Mouse (Mus musculus) lung, embryonic 16.5 days (tissue): Measurements from ENCODE around the gene 1700003E16Rik. TPM values are rescaled to one million over a fixed set of nuclear protein-coding genes. Genes with fewer than 3 reads are reported as not detected.

Experiments used
- ATAC-seq: fragments of 200-750 bp; cut with Nextera tagmentation; 2 replicates; pipeline ENCODE4 v1.8.0; 2017; ENCODE audit warnings: low read depth, mild to moderate bottlenecking, moderate library complexity
- H3K27ac ChIP-seq: fragments of 300-500 bp; sonication (generic); 2 replicates; pipeline ENCODE4 v1.5.1; 2014; ENCODE audit warnings: mild to moderate bottlenecking, control low read depth, low read length
- H3K27me3 ChIP-seq: fragments of 300-500 bp; sonication (generic); 2 replicates; pipeline ENCODE4 v1.6.1; 2014; ENCODE audit warnings: low read depth, low read length, mixed read lengths; ENCODE audit not compliant: control insufficient read depth, insufficient read depth
- H3K36me3 ChIP-seq: fragments of 300-500 bp; sonication (generic); 2 replicates; pipeline ENCODE4 v1.6.1; 2014; ENCODE audit warnings: low read length; ENCODE audit not compliant: control insufficient read depth, insufficient read depth
- H3K4me1 ChIP-seq: fragments of 300-500 bp; sonication (generic); replicated peaks from 2 replicates; pipeline ENCODE4 v1.6.1; 2014; ENCODE audit warnings: low read length, mixed read lengths; ENCODE audit not compliant: control insufficient read depth, insufficient read depth
- H3K4me2 ChIP-seq: fragments of 300-500 bp; sonication (generic); 2 replicates; pipeline ENCODE4 v1.6.1; 2014; ENCODE audit warnings: low read depth, low read length, control low read depth
- H3K4me3 ChIP-seq: fragments of 300-500 bp; sonication (generic); 2 replicates; pipeline ENCODE4 v1.5.1; 2014; ENCODE audit warnings: mild to moderate bottlenecking, low read length, control low read depth
- H3K9ac ChIP-seq: fragments of 300-500 bp; sonication (generic); 2 replicates; pipeline ENCODE4 v1.6.1; 2014; ENCODE audit warnings: low read length, control low read depth
- H3K9me3 ChIP-seq: fragments of 300-500 bp; sonication (generic); 2 replicates; pipeline ENCODE4 v1.6.1; 2016; ENCODE audit warnings: low read length; ENCODE audit not compliant: control insufficient read depth
- WGBS: fragments of 180-500 bp; shearing (Covaris S2); extraction: QIAGEN DNeasy Blood & Tissue Kit; methylation state at CpG from one replicate; pipeline ENCODE4 v1.1.7; 2014; 5-methylcytosine and 5-hydroxymethylcytosine counted together
- polyA plus RNA-seq: library from polyadenylated mRNA; unstranded; fragments of >200 nt; fragmentation: Nextera tagmentation; extraction: Ambion mirVana; gene quantifications from 2 replicates; pipeline ENCODE4 v1.2.1, GENCODE M21; 2015

Gene 1700003E16Rik
- polyA plus RNA-seq, 1 experiment from 2014 or later, result 11.9 TPM

GRCm38 (mm10) chr6:83136291-83136880, 19.8 kb upstream of the 1700003E16Rik start:
- H3K27ac ChIP-seq, result peak overlapping the region; percentile 100
- H3K27me3 ChIP-seq, result no peaks in the 10 kb centered on the region
- H3K9me3 ChIP-seq, result no peaks in the 10 kb centered on the region
- ATAC-seq, result no peak
- H3K9ac ChIP-seq, result peak overlapping the region; percentile 89
- H3K4me2 ChIP-seq, result peak overlapping the region; percentile 85
- no peaks in the 10 kb centered on the region; the same call in 1 of the 2 replicates for H3K36me3 ChIP-seq
- H3K4me3 ChIP-seq, result peak overlapping the region; percentile 63
- 13% methylated on average over 5 of the region's 5 CpGs for WGBS
- H3K4me1 ChIP-seq, result peaks cover 30% of the 10 kb centered on the region

GRCm38 (mm10) chr6:83136881-83137575, 19.2 kb upstream of the 1700003E16Rik start:
- H3K9ac ChIP-seq, result peak overlapping the region; percentile 89
- no peaks in the 10 kb centered on the region for H3K27me3 ChIP-seq
- H3K4me3 ChIP-seq, result peak overlapping the region; percentile 63
- WGBS, result under 1% methylated on average over 26 of the region's 26 CpGs
- peak overlapping the region; percentile 100 for H3K27ac ChIP-seq
- ATAC-seq, result peak; percentile 88
- peaks cover 33% of the 10 kb centered on the region for H3K4me1 ChIP-seq
- peak overlapping the region; percentile 85 for H3K4me2 ChIP-seq
- H3K36me3 ChIP-seq, result no peaks in the 10 kb centered on the region; the same call in 1 of the 2 replicates
- H3K9me3 ChIP-seq, result no peaks in the 10 kb centered on the region

- H3K9ac ChIP-seq, result peak overlapping the region; percentile 89
- peak overlapping the region; percentile 63 for H3K4me3 ChIP-seq
- H3K9me3 ChIP-seq, result no peaks in the 10 kb centered on the region
- peaks cover 39% of the 10 kb centered on the region for H3K4me1 ChIP-seq
- peak overlapping the region; percentile 100 for H3K27ac ChIP-seq
- WGBS, result under 1% methylated on average over 12 of the region's 12 CpGs
- no peaks in the 10 kb centered on the region; the same call in 1 of the 2 replicates for H3K36me3 ChIP-seq
- H3K27me3 ChIP-seq, result no peaks in the 10 kb centered on the region
- peak; percentile 89 for ATAC-seq
- peak overlapping the region; percentile 85 for H3K4me2 ChIP-seq
These were observed 18.6 kb upstream of the 1700003E16Rik start for GRCm38 (mm10) chr6:83137576-83137950.

DNA sequence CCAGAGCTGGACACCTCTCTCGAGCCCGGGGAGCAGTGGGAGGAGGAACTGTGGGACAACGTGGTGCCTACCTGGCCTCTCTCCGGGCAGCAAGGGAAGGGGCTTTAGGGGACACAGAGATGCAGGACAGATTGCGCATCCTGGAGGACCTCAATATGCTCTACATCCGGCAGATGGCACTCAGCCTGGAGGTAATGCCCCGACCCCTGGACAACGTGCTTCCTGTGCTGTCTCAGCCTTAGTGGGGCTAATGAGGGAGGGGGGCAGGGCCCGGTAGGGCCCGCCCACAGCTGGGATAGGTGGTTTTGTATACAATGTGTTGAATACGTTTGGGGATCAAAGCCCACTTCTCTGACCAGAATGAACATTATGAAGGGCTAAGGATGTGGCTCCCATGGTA, 18.1 kb upstream of the 1700003E16Rik start:
- peak; percentile 19; the same call in 1 of the 2 replicates for ATAC-seq

GRCm38 (mm10) chr6:83140044-83140443, 16.2 kb upstream of the 1700003E16Rik start:
- Histone ChIP-seq H3K4me3 (no peak overlapping the region), H3K9ac (no peak overlapping the region), H3K4me1 (peaks cover 36% of the 10 kb centered on the region), H3K4me2 (no peak overlapping the region), H3K27me3 (no peaks in the 10 kb centered on the region), H3K27ac (no peak overlapping the region), H3K9me3 (no peaks in the 10 kb centered on the region), H3K36me3 (no peaks in the 10 kb centered on the region; the same call in 1 of the 2 replicates)
- WGBS, result 89% methylated on average over 8 of the region's 8 CpGs
- no peak for ATAC-seq

More for the DNA sequence above, 18.1 kb upstream of the 1700003E16Rik start:
- Histone ChIP-seq H3K36me3 (no peaks in the 10 kb centered on the region; the same call in 1 of the 2 replicates), H3K27me3 (no peaks in the 10 kb centered on the region), H3K9me3 (no peaks in the 10 kb centered on the region), H3K9ac (peak overlapping the region; percentile 89), H3K4me2 (peak overlapping the region; percentile 85), H3K27ac (peak overlapping the region; percentile 100), H3K4me1 (peaks cover 39% of the 10 kb centered on the region), H3K4me3 (peak overlapping the region; percentile 63)
- under 1% methylated on average over 11 of the region's 11 CpGs for WGBS

- no peak overlapping the region; the same call in 1 of the 2 replicates for H3K4me3 ChIP-seq
- H3K4me1 ChIP-seq, result peaks cover 25% of the 10 kb centered on the region
- H3K9ac ChIP-seq, result peak overlapping the region; percentile 64
- WGBS, result 41% methylated on average over 4 of the region's 4 CpGs
- H3K9me3 ChIP-seq, result no peaks in the 10 kb centered on the region
- ATAC-seq, result no peak
- peak overlapping the region; percentile 51 for H3K4me2 ChIP-seq
- no peak overlapping the region; the same call in 1 of the 2 replicates for H3K27ac ChIP-seq
- H3K36me3 ChIP-seq, result peaks cover 3% of the 10 kb centered on the region
- no peaks in the 10 kb centered on the region for H3K27me3 ChIP-seq
These were observed 14.6 kb upstream of the 1700003E16Rik start for GRCm38 (mm10) chr6:83141636-83142035.

GRCm38 (mm10) chr6:83142211-83142731, 13.9 kb upstream of the 1700003E16Rik start:
- peak overlapping the region; percentile 64 for H3K9ac ChIP-seq
- no peak overlapping the region for H3K27ac ChIP-seq
- no peaks in the 10 kb centered on the region for H3K27me3 ChIP-seq
- peak overlapping the region; percentile 51 for H3K4me2 ChIP-seq
- H3K4me1 ChIP-seq, result peaks cover 25% of the 10 kb centered on the region
- H3K36me3 ChIP-seq, result peaks cover 6% of the 10 kb centered on the region
- H3K4me3 ChIP-seq, result peak overlapping the region; percentile 23
- H3K9me3 ChIP-seq, result no peaks in the 10 kb centered on the region
- ATAC-seq, result no peak
- 12% methylated on average over 41 of the region's 41 CpGs for WGBS

- H3K9me3 ChIP-seq, result no peaks in the 10 kb centered on the region
- no peak for ATAC-seq
- H3K4me1 ChIP-seq, result peaks cover 22% of the 10 kb centered on the region
- WGBS, result 61% methylated on average over 11 of the region's 11 CpGs
- H3K27me3 ChIP-seq, result no peaks in the 10 kb centered on the region
- peaks cover 8% of the 10 kb centered on the region for H3K36me3 ChIP-seq
- H3K4me3 ChIP-seq, result no peak overlapping the region
- H3K9ac ChIP-seq, result no peak overlapping the region
- H3K4me2 ChIP-seq, result no peak overlapping the region
- H3K27ac ChIP-seq, result no peak overlapping the region
These were observed 13.3 kb upstream of the 1700003E16Rik start for GRCm38 (mm10) chr6:83142886-83143285.

- 64% methylated on average over 2 of the region's 2 CpGs for WGBS
- Histone ChIP-seq H3K4me3 (no peak overlapping the region), H3K36me3 (peaks cover 14% of the 10 kb centered on the region), H3K4me2 (no peak overlapping the region), H3K27me3 (no peaks in the 10 kb centered on the region), H3K4me1 (peaks cover 9% of the 10 kb centered on the region), H3K9ac (no peak overlapping the region), H3K9me3 (no peaks in the 10 kb centered on the region), H3K27ac (no peak overlapping the region)
- ATAC-seq, result no peak
These were observed 11.0 kb upstream of the 1700003E16Rik start for GRCm38 (mm10) chr6:83145209-83145608.
